Mouse (Mus musculus) ES-CJ7 (cell line): ENCODE data around the gene Wfdc3.

Source experiments
- DNase-seq: peaks from one replicate; pipeline ENCODE4 v3.0.0; 2011; ENCODE audit warnings: low read depth, low spot score

Wfdc3 gene

DNA sequence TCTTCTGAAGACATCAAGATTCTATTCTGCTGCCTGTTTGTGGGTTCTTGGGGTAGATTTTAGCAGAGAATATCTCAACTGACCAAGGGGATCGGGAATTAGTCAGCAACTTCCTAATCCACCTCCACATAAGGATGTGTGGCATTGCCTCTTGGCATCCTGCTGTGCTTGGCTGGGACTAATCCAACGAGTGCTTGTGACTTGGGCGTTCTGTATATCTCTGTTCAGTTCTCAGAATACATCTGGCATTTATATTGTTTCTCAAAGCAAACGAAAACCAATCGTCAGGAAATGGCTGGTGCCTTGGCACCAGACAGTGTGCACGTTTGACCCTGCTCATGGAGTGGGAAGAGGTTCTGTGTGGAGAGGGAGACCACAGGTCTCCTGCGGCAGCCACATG lies 5.9 kb downstream of the Wfdc3 start:
- no peak for DNase-seq

DNA sequence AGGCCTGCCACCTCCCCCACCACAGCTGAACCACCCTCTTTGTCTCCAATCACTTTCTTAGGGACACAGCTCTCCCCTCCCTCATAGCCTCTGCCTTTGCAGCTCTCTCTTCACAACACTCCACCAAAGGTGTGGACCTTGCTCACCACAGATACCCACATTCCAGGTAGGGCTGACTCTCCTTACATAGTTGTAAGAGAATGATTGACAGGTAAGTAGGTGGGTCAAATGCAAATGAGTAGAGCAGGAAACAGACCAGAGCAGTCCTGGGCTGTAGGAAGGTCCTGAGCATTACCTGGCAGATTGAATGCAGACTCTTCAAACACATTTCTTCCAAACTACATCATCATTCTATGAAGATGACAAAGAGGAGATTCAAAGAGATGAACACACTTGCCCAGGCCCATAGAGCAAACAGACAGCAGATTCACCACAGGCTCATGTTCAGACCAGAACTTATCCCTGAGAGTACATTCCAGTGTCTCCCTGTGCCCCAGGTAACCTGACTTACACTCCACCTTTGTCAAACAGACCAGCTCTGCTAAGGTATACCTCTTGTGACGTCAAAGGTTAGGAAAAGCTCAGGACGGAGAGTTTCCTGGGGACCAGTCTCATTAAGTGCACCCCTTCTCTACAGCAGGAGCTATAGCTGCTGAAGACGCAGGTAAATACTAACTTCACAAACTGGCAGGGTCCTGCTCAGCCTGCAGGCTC lies 8.2 kb downstream of the Wfdc3 start:
- DNase-seq, result peak; percentile 21

DNA sequence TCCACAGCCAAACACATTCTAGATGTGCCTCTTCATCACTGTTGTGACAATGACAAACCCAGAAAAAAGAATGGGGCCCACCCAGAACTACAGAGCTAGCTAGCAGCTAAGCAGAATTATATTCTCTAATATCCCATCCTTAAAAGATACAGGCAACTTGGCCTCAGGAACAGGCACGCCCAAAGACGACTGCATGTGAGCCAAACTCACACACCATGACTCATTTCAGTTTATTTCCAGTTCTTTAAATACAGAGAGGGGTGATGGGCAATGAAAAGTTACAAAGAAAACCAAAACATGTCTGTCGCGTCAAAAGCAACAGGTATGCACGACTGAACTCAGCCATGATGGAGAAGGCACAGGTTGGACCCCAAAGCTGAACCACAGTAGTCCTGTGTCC lies 10.3 kb downstream of the Wfdc3 start:
- DNase-seq, result no peak

GRCm38 (mm10) chr2:164734839-164735238 lies 10.9 kb downstream of the Wfdc3 start:
- no peak for DNase-seq

DNA sequence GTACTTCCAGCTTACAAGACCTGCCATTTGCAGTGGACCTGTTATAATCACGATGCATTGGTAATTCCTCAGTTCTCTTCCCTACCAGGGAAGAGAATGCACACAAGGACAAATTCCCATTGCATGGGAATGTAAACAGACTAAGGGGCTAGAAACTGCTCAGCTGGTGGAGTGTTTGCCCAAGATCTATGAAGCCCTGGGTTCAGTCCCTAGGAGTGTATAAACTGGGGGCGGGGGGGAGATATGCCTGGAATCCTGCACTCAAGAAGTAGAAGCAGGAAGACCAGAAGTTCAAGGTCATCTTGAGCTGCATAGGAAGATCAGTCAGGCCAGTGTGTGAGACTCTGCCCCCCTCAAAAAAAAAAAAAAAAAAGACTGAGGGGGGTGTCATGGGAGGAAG lies 12.5 kb downstream of the Wfdc3 start:
- no peak for DNase-seq

GRCm38 (mm10) chr2:164731719-164732118 lies 14.0 kb downstream of the Wfdc3 start:
- DNase-seq, result no peak

DNA sequence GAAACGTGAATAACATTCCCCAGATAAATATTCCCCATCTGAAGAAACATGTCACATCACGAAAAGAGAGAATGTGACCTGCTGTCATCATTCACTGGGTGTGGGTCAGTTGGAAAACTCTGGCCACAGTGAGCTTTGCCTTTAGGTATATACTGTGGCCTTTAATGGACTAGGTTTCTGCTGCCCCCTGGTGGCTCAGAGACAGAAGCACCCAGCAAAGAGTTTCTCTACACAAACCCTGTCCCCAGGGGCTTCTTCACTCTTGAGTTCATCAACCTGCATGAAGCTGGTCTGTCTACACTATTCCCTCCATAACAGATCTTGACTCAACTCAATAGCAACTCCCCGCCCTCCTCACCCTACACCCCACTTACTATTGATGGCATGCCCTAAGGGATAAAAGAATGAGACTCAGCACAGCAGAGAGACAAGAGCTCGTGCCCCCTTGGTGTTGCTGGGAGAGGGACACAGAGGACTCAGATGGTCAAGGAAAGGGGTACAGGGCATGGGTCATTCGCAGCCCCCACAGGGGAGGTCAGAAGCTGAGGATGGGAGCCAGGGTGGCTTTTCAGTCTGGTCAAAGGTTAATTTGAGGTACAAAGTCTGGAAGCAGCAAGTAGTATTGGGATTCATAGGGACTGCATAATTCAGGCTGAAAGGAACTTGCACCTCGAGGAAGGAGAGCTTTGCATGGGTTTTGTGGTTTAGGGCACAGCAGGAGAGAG lies 19.7 kb downstream of the Wfdc3 start:
- peak; percentile 61 for DNase-seq

GRCm38 (mm10) chr2:164723276-164723675 lies 22.5 kb downstream of the Wfdc3 start:
- DNase-seq, result peak; percentile 30

GRCm38 (mm10) chr2:164716194-164716786 lies 29.4 kb downstream of the Wfdc3 start:
- peak; percentile 24 for DNase-seq

GRCm38 (mm10) chr2:164715005-164715404 lies 30.7 kb downstream of the Wfdc3 start, which contains the start of gene Spint5:
Gene Spint5, plus strand, starts transcription at chr2:164715305.
- DNase-seq, result no peak

DNA sequence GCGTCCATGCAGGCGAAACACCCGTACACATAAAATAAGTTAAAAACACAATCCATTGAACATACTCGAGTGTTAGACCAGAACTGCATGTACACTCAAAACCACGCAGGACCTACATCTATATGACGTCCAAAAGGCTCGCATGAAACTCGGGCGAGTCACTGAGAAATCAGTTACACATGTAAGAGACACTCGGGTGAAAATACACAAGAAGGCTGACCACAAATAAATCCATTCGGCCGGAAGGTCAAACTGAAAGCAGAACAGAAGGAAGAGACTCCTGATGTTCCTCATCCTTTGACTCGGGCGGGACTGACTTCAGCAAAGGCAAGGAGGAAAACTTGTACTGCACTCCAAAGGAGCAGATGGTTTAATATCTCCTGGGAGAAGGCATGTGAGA lies 39.7 kb downstream of the Wfdc3 start:
- no peak for DNase-seq

- DNase-seq, result no peak
Observed at GRCm38 (mm10) chr2:164705328-164705727, 40.4 kb downstream of the Wfdc3 start.

DNA sequence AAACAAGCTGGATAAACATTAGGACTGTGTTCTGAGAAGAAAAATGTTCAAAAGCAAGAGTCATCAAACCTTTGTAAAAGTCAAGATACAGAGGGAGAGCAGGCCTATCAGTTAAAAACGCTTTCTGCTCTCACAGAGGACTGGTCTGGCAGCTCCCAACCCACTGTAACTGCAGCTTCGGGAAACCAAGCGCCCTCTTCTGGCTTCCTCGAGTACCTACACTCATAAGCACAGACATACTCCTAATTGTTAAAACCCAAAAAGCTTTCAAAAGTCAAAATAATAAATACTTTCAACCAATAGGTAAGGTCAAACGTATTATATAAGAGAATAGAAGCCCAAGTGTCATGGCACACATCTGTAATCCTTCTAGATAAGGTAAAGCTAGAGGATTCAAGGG lies 41.5 kb downstream of the Wfdc3 start:
- peak; percentile 19 for DNase-seq

- no peak for DNase-seq
Observed at GRCm38 (mm10) chr2:164701761-164702160, 44.0 kb downstream of the Wfdc3 start.

DNA sequence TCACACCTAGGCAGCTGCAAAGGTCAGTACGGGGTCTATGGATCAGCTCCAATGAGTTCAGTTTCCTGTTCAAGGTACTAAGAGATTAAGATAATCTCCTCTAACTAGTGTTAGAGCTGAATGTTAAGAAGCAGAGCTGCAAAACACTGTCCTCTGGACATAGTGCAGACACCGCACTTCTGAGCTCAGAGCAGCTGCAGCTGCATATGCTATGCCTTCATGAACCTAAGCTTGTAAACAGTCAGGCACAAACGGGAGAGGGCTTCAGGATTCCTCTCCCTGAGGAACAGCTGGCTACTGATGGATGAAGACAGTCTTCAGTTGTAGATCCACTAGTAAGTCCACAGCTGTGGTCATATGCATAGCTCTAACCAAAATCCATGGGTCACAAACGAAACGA lies 44.8 kb downstream of the Wfdc3 start:
- no peak for DNase-seq

GRCm38 (mm10) chr2:164698201-164698600 lies 47.5 kb downstream of the Wfdc3 start, which contains the start of gene Spint4:
Gene Spint4, plus strand, starts transcription at chr2:164698501.
- DNase-seq, result no peak

- no peak for DNase-seq
Observed at GRCm38 (mm10) chr2:164684807-164685206, 60.9 kb downstream of the Wfdc3 start, which contains the start of gene Wfdc13. Gene Wfdc13, plus strand, starts transcription at chr2:164685107.
